Mouse (Mus musculus) brain, embryonic 14.5 days (tissue): ENCODE measurements around the gene Hnf1b. TPM values are rescaled to one million over a fixed set of nuclear protein-coding genes. Genes with fewer than 3 reads are reported as not detected.

Source experiments
- DNase-seq: peaks from one replicate; pipeline ENCODE4 v3.0.0-alpha.2; 2011; ENCODE audit warnings: low read depth
- CTCF ChIP-seq: fragments of 200-500 bp; IDR thresholded peaks from 2 replicates; pipeline ENCODE4 v1.5.1; 2012; ENCODE audit warnings: inconsistent platforms, mild to moderate bottlenecking, moderate library complexity, borderline replicate concordance; ENCODE audit not compliant: insufficient read depth, insufficient read length; ENCODE audit errors: extremely low read depth
- POLR2A ChIP-seq: fragments of 200-500 bp; IDR thresholded peaks from 2 replicates; pipeline ENCODE4 v1.6.1; 2012; ENCODE audit warnings: mild to moderate bottlenecking, inconsistent platforms, borderline replicate concordance; ENCODE audit not compliant: poor library complexity, insufficient read depth, insufficient read length, severe bottlenecking; ENCODE audit errors: extremely low read depth
- polyA plus RNA-seq: library from polyadenylated mRNA; depleted of rRNA; stranded (reverse); fragments of >200 nt; gene quantifications from 2 replicates; pipeline ENCODE4 v1.2.3, GENCODE M21; 2012

Gene Hnf1b
- polyA plus RNA-seq, 1 experiment = 0.19 TPM

GRCm38 (mm10) chr11:83886746-83887145 is 36.9 kb downstream of the Hnf1b start:
- TF ChIP-seq CTCF (no peak), POLR2A (no peak)
- no peak for DNase-seq

- no peak for TF ChIP-seq POLR2A
- no peak for TF ChIP-seq CTCF
- no peak for DNase-seq
These were observed 41.5 kb downstream of the Hnf1b start for GRCm38 (mm10) chr11:83891366-83891765.

DNA sequence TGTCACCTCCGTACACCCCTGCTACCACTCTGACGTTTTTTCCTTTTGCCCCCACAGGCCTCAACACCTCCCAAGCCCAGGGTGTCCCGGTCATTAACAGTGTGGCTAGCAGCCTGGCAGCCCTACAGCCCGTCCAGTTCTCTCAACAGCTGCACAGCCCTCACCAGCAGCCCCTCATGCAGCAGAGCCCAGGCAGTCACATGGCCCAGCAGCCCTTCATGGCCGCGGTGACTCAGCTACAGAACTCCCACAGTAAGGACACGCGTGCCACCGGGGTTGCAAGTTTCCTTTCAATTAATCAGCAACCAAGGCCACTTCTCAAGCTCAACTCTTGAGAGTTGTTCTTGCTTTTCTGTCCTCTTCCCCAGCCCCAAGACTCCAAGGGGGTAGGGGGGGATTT is 43.5 kb downstream of the Hnf1b start:
- no peak for DNase-seq
- TF ChIP-seq POLR2A (no peak), CTCF (no peak)

DNA sequence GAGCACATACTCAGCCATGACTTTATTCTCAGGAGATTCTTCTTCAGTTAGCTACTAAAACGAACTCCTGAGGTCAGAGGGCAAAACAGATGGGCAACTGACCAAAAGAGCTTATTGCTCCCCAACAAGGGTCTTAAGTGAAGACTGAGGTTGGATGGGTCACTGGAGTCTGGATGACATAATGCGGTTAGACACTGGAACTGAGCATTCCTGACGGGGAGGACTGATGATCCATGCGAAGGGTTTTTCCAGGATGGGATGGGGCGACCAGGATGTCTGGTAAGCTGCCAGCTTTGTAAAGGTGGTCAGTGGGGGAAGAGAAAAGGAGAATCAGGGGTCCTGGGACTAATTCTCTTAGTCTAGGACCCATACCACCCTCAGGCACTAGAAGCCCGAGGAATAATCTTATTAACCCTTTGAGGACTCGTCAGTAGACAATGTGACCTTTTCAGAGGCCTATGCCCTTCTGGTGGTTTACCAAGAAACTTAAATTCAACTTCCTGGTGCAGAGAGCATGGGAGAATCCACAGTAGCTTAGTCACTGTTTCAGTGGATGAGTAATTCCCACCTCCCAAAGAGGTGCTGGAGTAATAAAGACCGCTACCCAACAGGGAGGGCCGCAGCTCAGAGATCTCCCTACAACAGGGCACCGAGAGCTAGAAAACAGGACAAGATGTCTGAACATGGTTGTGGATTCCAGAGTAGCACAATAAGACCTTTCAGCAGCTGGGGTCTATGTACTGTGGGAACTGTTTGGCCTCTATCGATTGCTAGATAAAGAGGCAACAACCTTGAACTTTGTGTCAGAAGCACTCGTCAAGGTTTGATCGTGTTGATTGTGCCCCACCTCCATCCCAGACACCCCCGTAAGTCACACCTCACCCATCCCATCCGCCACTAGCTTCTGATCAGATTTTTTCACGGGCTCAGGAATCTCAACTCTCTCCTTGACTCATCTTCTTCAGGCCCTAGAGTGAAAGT is 46.9 kb downstream of the Hnf1b start:
- TF ChIP-seq CTCF = no peak
- no peak for TF ChIP-seq POLR2A
- no peak for DNase-seq

GRCm38 (mm10) chr11:83897569-83897968 is 47.7 kb downstream of the Hnf1b start:
- TF ChIP-seq POLR2A (no peak), CTCF (no peak)

GRCm38 (mm10) chr11:83902812-83903211 is 52.9 kb downstream of the Hnf1b start:
- TF ChIP-seq CTCF = no peak
- TF ChIP-seq POLR2A = no peak

More at GRCm38 (mm10) chr11:83897569-83897968, 47.7 kb downstream of the Hnf1b start:
- DNase-seq = no peak

DNA sequence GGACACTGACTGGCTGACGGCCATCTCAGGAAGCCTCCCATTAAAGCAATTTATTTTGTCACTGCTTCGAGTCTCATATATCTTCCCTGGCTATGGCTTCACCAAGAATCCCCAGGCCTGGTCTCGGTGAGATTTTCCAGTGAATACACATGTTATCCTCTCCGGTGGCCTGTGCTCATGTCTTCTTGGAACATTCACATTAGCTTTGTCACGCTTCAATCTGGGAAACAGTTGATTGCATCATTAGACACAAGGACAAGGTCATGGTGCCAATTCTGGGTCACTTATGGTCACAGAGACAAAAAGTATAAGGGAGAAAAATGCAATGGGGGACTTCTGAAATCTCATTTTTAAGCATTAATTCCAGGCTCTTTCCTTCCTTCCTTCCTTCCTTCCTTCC is 55.9 kb downstream of the Hnf1b start:
- TF ChIP-seq POLR2A (no peak), CTCF (no peak)

More at GRCm38 (mm10) chr11:83902812-83903211, 52.9 kb downstream of the Hnf1b start:
- DNase-seq = no peak

DNA sequence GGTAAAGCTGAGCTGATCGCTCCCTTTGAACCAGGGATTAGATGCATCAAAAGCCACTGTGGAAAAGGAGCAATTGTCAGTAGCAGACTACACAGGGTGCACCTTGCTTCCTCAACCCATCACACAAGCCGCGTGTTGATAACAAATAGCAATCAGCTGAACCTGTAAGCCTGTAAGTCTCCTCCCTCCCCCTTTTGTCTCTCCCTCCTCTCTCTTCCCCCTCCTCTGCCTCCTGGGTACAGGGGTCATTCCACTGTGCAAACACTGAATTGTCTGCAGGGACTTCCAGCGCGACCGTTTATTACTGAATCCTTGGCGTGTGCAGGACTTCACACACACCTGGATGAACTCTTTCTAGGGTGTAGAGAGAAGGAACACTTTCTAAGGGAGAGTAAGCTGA is 58.5 kb downstream of the Hnf1b start:
- TF ChIP-seq POLR2A = no peak
- TF ChIP-seq CTCF = no peak
- peak; percentile 4 for DNase-seq

More for the DNA sequence above, 55.9 kb downstream of the Hnf1b start:
- no peak for DNase-seq

GRCm38 (mm10) chr11:83913824-83914311 is 64.0 kb downstream of the Hnf1b start:
- DNase-seq = no peak
- TF ChIP-seq CTCF (no peak), POLR2A (no peak)

DNA sequence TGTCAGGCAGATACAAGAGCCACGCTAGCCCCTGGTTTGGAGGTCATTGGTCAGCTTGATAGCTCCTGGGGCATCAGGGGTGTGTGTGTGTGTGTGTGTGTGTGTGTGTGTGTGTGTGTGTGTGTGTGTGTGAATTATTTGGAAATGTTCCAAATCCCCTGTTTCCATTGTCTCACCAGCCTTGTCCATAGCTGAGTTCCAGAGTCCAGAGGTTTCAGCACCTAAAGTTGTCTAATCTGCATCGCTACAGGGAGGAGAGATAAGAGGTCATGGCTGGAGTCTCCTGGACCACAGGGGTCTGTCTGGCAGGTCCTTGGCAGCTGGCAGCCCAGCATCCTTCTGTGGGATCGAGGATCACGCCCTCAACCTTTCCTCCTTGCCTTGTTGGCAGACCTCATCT is 64.6 kb downstream of the Hnf1b start:
- no peak for TF ChIP-seq CTCF
- TF ChIP-seq POLR2A = no peak
- DNase-seq = no peak

GRCm38 (mm10) chr11:83922600-83922999 is 72.7 kb downstream of the Hnf1b start:
- DNase-seq = no peak

More at GRCm38 (mm10) chr11:83922600-83922999, 72.7 kb downstream of the Hnf1b start:
- no peak for TF ChIP-seq POLR2A
- no peak for TF ChIP-seq CTCF
